Mouse (Mus musculus) erythroblast, embryonic 14.5 days (primary cell): ENCODE data around the gene Slco1c1.

ENCODE experiments used
- GATA1 ChIP-seq: IDR thresholded peaks from 2 replicates; pipeline ENCODE4 v1.6.1; 2012; ENCODE audit warnings: low read length, inconsistent platforms, mixed read lengths
- TAL1 ChIP-seq: IDR thresholded peaks from 3 replicates; pipeline ENCODE4 v1.6.1; 2012; ENCODE audit warnings: low read length, inconsistent platforms, mixed read lengths

GRCm38 (mm10) chr6:141567852-141568558, 43.8 kb downstream of the Slco1c1 start:
- TF ChIP-seq GATA1 (no peak), TAL1 (no peak)
